Mouse (Mus musculus) liver, adult 2 months (tissue): ENCODE measurements at regions not wholly inside any gene's neighbourhood (a gene's known extent, or its start where the extent isn't known, plus 50 kb on each side); places are given as distances from the start of the nearest gene placed in this dataset.

Source experiments
- DNase-seq: peaks from one replicate; pipeline ENCODE4 v3.0.0-alpha.2; 2011; ENCODE audit warnings: low read depth, low spot score; ENCODE audit errors: extremely low read depth
- H3K27ac ChIP-seq: fragments of 200-500 bp; replicated peaks from 2 replicates; pipeline ENCODE4 v1.5.1; 2012; ENCODE audit warnings: low read depth, mild to moderate bottlenecking, control low read depth, inconsistent platforms, low read length; ENCODE audit not compliant: insufficient read depth
- H3K27me3 ChIP-seq: fragments of 200-500 bp; 2 replicates; pipeline ENCODE4 v1.6.1; 2012; ENCODE audit warnings: mild to moderate bottlenecking, moderate library complexity, low read length, inconsistent platforms; ENCODE audit not compliant: control insufficient read depth, insufficient read depth
- H3K36me3 ChIP-seq: fragments of 200-500 bp; 2 replicates; pipeline ENCODE4 v1.6.1; 2012; ENCODE audit warnings: low read length, inconsistent platforms; ENCODE audit not compliant: control insufficient read depth, insufficient read depth
- H3K4me1 ChIP-seq: fragments of 200-500 bp; 2 replicates; pipeline ENCODE4 v1.6.1; 2011; ENCODE audit warnings: low read length; ENCODE audit not compliant: control insufficient read depth, insufficient read depth
- H3K4me3 ChIP-seq: fragments of 200-500 bp; 2 replicates; pipeline ENCODE4 v1.5.1; 2011; ENCODE audit warnings: low read depth, mild to moderate bottlenecking, control low read depth, low read length, moderate library complexity; ENCODE audit not compliant: insufficient read depth
- H3K79me2 ChIP-seq: fragments of 200-500 bp; 2 replicates; pipeline ENCODE4 v1.6.1; 2012; ENCODE audit warnings: inconsistent platforms, mild to moderate bottlenecking, low read length, moderate library complexity; ENCODE audit not compliant: control insufficient read depth, insufficient read depth
- H3K9ac ChIP-seq: fragments of 200-500 bp; 2 replicates; pipeline ENCODE4 v1.6.1; 2012; ENCODE audit warnings: low read depth, mild to moderate bottlenecking, control low read depth, inconsistent platforms, low read length
- CTCF ChIP-seq: fragments of 200-500 bp; IDR thresholded peaks from 2 replicates; pipeline ENCODE4 v1.5.1; 2011; ENCODE audit warnings: low read depth, low read length, control low read depth
- POLR2A ChIP-seq: fragments of 200-500 bp; IDR thresholded peaks from 2 replicates; pipeline ENCODE4 v1.6.1; 2011; ENCODE audit warnings: low read length, control low read depth; ENCODE audit not compliant: insufficient read depth; ENCODE audit errors: extremely low read depth
- WGBS: fragments of 180-500 bp; shearing (Covaris S2); methylation state at CpG from one replicate; pipeline ENCODE4 v1.1.7; 2018; 5-methylcytosine and 5-hydroxymethylcytosine counted together

DNA sequence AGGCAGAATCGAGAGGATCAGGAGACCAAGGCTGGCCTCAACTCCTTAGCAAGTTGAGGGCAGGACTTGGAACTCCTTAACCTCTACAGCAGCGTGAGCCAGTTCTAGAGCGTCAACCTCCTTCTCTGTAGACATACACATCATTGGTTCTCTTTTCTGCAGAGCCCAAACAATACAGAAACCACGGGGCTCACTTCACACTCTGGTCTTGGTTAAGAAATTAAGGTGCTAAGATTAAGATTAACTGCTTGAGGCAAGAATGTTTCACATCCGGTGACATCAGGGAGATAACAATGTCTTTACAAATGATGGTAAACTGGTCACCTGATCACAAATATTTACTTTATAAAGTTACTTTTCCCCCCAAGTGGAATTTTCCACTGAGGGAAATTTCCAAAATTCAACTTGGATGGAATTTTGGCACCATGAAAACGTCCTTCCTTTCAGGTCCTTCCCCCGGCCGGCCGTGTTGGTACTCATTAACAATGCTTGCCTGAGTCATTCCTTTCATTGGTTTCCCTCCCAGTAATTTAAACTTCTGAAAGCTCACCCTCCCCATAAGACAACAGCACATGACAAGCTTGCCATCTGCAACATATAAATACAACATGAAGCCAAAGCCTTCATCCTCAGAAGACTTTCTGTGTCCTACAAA lies 77.3 kb upstream of the Kdm7a start:
- H3K79me2 ChIP-seq = no peaks in the 10 kb centered on the region
- H3K9ac ChIP-seq = no peak overlapping the region
- no peak for DNase-seq
- peaks cover 4% of the 10 kb centered on the region for H3K4me1 ChIP-seq
- 64% methylated on average over 9 of the region's 9 CpGs for WGBS
- H3K4me3 ChIP-seq = no peak overlapping the region
- H3K27me3 ChIP-seq = no peaks in the 10 kb centered on the region
- no peak overlapping the region for H3K27ac ChIP-seq
- no peak for TF ChIP-seq POLR2A
- TF ChIP-seq CTCF = no peak
- no peaks in the 10 kb centered on the region for H3K36me3 ChIP-seq

DNA sequence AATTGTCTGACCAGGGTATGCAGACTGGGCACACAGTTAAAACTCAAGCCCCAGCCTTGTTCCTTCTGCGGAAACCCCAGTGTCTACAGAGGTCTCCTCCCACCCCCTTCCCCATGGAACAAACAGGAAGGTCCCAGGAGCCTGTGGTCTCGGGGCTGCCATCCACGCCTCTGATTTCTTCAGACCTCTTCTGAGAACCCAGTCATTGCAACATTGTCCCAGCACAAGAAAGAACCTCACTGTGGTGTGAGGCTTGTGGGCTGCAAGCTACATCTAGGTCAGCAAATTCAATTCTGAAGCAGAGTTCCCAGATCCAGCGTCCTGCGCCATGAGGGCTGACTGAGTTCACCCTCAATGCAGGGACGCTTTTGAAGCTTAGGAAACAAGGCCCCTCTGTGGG lies 71.7 kb upstream of the Kdm7a start:
- H3K4me3 ChIP-seq = no peak overlapping the region
- TF ChIP-seq POLR2A = no peak
- TF ChIP-seq CTCF = no peak
- WGBS = 85% methylated on average over 6 of the region's 6 CpGs

DNA sequence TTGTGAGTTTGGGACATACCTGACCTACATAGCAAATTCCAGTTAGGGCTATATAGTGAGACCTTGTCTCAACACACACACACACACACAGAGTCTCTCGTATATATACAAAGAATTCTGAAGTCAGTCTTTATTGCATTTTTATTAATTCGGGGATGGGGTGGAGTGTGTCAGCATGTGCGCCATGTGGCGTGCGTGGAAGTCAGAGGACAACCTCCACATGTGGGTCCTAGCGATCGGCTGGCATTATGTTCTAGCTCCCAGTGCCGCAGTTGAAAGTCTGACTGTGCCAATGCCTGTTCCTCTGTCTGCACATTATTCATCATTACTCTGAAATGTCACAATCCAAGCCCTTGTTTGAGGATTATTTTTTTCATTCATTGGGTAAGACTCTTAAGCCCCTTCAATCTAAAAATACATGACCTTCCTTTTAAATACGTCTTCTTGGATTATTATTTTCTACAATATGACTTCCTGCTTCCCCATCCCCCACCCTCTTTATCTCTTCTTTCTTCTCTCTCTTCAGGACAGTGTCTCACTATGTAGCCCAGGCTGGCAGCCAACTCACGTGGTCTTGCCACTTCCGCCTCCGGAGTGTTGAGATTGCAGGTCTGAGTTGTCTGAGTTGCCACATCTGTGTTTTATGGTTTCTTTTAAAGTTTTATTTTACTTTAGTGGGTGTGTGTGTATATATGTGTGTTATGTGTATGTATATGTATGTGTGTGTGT lies 68.3 kb upstream of the Kdm7a start:
- H3K36me3 ChIP-seq = no peaks in the 10 kb centered on the region
- no peak overlapping the region for H3K9ac ChIP-seq
- no peaks in the 10 kb centered on the region for H3K27me3 ChIP-seq
- TF ChIP-seq POLR2A = no peak
- no peak for TF ChIP-seq CTCF
- no peak overlapping the region for H3K4me3 ChIP-seq
- WGBS = 87% methylated on average over 12 of the region's 12 CpGs
- no peak overlapping the region for H3K27ac ChIP-seq
- DNase-seq = no peak
- H3K79me2 ChIP-seq = no peaks in the 10 kb centered on the region
- no peaks in the 10 kb centered on the region for H3K4me1 ChIP-seq

More for the DNA sequence above, 71.7 kb upstream of the Kdm7a start:
- no peak for DNase-seq
- Histone ChIP-seq H3K9ac (no peak overlapping the region), H3K36me3 (no peaks in the 10 kb centered on the region), H3K27ac (no peak overlapping the region), H3K79me2 (no peaks in the 10 kb centered on the region), H3K27me3 (no peaks in the 10 kb centered on the region), H3K4me1 (no peaks in the 10 kb centered on the region)

DNA sequence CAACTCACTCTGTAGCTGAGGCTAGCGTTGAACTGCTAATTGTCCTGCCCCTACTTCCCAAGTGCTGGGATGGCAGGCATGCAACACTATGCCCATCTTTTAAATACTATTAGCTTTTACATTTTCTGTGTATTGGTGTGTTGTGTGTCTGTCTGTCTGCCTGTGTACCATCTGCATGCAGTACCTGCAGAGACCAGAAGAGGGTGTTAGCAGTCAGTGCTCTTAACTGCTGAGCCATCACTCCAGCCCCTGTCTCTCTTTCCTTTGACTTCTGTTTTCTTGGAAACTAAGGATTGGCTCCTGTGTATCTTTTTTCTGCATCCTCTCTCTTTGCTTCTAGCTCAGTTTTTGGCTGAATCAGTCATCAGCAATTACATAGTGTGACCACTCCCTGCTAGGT lies 66.8 kb upstream of the Kdm7a start:
- no peaks in the 10 kb centered on the region for H3K4me1 ChIP-seq
- H3K79me2 ChIP-seq = no peaks in the 10 kb centered on the region
- no peak for DNase-seq
- no peak overlapping the region for H3K27ac ChIP-seq
- H3K4me3 ChIP-seq = no peak overlapping the region
- TF ChIP-seq POLR2A = no peak
- no peak for TF ChIP-seq CTCF
- no peaks in the 10 kb centered on the region for H3K27me3 ChIP-seq
- H3K36me3 ChIP-seq = no peaks in the 10 kb centered on the region
- WGBS = 92% methylated on average over 1 of the region's 1 CpGs
- H3K9ac ChIP-seq = no peak overlapping the region

DNA sequence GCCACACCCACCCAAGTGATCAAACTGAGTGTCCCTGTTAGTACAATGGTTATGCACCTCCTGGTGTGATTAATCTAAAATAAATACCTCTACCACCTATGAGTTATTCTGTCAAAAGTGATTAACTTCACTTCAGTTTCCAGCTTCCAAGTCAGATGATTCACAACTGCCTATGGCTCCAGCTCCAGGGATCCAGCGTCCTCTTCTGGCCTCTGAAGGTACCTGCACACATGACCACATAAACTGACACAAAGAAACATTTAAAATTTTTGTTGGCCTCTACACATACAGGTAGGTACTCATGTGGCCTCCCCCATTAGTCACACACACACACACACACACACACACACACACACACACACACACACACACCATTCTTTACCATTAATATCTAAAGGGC lies 63.9 kb upstream of the Kdm7a start:
- H3K79me2 ChIP-seq = no peaks in the 10 kb centered on the region
- H3K9ac ChIP-seq = no peak overlapping the region
- H3K36me3 ChIP-seq = no peaks in the 10 kb centered on the region
- no peaks in the 10 kb centered on the region for H3K4me1 ChIP-seq
- no peak overlapping the region for H3K4me3 ChIP-seq
- H3K27ac ChIP-seq = no peak overlapping the region
- no peaks in the 10 kb centered on the region for H3K27me3 ChIP-seq
- DNase-seq = no peak
- whole genome bisulfite sequencing = 91% methylated on average over 1 of the region's 1 CpGs
- TF ChIP-seq CTCF (no peak), POLR2A (no peak)

DNA sequence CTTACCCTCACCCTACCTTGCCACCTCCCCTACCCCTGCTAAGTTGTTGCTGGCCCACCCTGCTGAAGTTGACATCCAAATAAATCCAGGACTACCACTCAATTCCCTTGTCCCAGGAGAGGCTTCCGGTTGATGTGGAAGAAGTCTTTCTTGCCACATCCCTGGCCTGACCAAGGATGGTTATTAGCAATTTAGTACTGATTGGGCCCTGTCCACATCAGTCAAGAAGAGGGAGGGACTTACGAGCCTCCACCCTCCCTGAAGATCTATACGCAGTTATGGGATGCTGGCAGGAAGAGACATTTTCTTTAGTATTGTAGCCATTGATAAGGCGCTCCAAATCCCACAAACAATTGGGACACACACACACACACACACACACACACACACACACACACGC lies 63.1 kb upstream of the Kdm7a start:
- Histone ChIP-seq H3K9ac (no peak overlapping the region), H3K27me3 (no peaks in the 10 kb centered on the region), H3K4me3 (no peak overlapping the region), H3K36me3 (no peaks in the 10 kb centered on the region), H3K79me2 (no peaks in the 10 kb centered on the region), H3K4me1 (peaks cover 4% of the 10 kb centered on the region; the same call in 1 of the 2 replicates), H3K27ac (no peak overlapping the region)
- no peak for TF ChIP-seq CTCF
- no peak for TF ChIP-seq POLR2A
- DNase-seq = no peak
- 78% methylated on average over 5 of the region's 5 CpGs for WGBS
